Mouse (Mus musculus): ENCODE data around the gene Notch3. TPM values are rescaled to one million over a fixed set of nuclear protein-coding genes. Genes with fewer than 3 reads are reported as not detected.
"Not testable (repeated sequence)": the region's sequence is repeated elsewhere in the genome, so short reads cannot be mapped to it uniquely, and the experiment has no call there.

Gene Notch3
- total and polyA plus RNA-seq, 2 experiments from 2014 or later, result 3.3 to 22.5 TPM

DNA sequence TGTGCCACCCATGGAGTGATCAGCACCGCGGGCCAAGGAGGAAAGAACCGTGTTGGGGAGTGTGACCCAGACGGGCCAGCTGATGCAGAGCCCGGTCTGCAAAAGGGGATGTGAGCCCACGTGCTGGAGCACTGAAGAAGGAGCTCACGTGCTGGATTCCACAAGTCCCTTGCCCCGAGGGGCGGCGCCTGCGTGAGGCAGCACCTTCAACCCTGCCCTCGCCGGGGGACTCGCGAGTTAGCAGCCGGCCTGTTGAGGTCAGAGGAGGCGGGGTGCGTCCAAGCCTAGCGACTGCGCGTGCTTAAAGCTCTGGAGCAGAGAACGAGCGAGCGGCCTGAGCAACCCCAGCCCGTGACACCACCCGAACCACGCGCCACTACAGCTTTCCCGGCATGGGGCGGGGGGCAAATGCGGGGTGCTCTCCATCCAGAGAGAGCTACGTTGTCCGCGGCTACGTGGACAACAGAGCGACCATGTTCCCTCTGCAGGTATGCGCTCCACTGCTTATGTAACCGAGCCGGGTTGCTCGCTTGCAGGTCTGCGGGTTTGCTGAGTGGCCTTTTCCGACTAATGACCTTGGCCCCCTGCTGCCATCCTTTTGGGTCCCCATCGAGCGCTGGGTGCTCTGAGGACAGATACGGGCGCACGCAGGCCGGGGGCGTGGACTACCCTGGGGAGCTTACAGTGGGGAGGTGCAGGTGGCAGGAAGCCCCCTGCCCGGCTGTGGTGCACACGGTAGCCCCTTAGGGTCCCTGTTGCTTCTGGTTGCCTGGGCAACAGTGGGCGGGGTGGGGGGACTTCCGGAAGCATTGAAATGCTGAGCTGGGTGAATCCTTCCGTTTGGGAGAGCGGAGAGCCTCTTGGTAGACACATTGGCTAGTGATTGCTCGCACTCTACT, 52.9 kb downstream of the Notch3 start:
- Histone ChIP-seq H3K4me3 (ENCODE audit: low read depth, low read length) (peak overlapping the region; percentile 48), H3K4me2 (ENCODE audit: low read depth) (peak overlapping the region; percentile 98), H3K4me1 (ENCODE audit: insufficient read depth) (peaks cover 12% of the 10 kb centered on the region), H3K27ac (ENCODE audit: low read depth, low read length) (no peak overlapping the region), H3K27me3 (ENCODE audit: insufficient read depth, low read length) (no peaks in the 10 kb centered on the region), H3K9me3 (ENCODE audit: low read length) (no peaks in the 10 kb centered on the region), H3K9ac (peak overlapping the region; percentile 60), H3K36me3 (ENCODE audit: insufficient read depth) (no peaks in the 10 kb centered on the region)
- 3% methylated on average over 56 of the region's 56 CpGs for WGBS
- ATAC-seq (peak; percentile 74), DNase-seq (peak; percentile 76)
- no peak for TF ChIP-seq CTCF (IDR thresholded peaks at IDR 0.05; ENCODE audit: low read depth)

DNA sequence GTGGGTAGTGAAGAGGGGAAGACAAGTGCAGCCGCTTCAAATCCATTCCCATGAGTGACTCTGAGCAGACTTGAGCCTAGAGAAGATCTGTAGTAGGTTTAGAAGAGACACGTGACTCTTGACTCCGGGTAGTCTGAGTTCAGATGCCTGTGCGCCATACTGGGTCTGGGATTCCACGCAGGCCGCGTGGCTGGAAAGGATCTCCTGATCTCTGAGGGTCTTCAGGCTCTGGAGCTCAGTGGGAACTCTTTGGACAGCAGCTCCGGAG, 53.5 kb downstream of the Notch3 start:
- Histone ChIP-seq H3K9ac (0 out of 2 replicates have a peak overlapping the region, but pooled peaks have one; percentile 60), H3K4me2 (ENCODE audit: low read depth) (peak overlapping the region; percentile 98), H3K4me3 (ENCODE audit: low read depth, low read length) (peak overlapping the region; percentile 48), H3K27me3 (ENCODE audit: insufficient read depth, low read length) (no peaks in the 10 kb centered on the region), H3K27ac (ENCODE audit: low read depth, low read length) (no peak overlapping the region), H3K9me3 (ENCODE audit: low read length) (no peaks in the 10 kb centered on the region), H3K4me1 (ENCODE audit: insufficient read depth) (peaks cover 12% of the 10 kb centered on the region), H3K36me3 (ENCODE audit: insufficient read depth) (no peaks in the 10 kb centered on the region)
- peak; percentile 40; the same call in 1 of the 2 replicates for ATAC-seq
- WGBS, result 6% methylated on average over 8 of the region's 8 CpGs
- peak; percentile 35 for DNase-seq
- no peak for TF ChIP-seq CTCF (IDR thresholded peaks at IDR 0.05; ENCODE audit: low read depth)

DNA sequence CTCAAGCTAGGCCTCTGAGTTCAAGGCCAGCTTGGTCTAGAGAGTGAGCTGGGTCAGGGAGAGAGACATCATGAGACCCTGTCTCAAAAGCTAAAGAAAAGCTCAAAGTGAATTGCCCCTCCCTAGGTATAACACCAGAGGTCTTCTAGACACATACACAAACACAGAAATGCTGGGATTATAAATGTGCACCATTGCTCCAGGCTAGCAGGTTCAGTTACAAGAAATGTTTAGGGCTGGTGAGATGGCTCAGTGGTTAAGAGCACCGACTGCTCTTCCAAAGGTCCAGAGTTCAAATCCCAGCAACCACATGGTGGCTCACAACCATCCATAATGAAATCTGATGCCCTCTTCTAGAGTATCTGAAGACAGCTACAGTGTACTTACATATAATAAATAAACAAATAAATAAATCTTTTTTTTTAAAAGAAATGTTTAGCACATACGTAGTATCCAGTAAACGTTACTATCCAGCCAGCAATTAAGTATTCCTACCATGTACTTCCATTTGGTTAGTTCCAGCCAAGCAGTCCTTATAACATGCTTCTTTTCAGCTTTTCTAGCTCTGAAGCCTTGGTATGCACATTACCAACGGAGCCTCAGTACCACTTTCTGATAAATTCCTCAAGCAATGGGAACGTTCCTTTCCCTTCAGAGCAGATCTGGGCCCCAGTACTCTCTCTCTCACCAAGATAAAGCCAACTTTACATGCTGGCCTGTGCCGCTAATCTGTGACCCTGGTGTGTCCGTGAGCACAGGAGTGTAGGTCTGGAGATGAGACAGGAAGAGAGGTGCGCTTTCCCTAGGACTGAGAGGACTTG, 54.0 kb downstream of the Notch3 start:
- H3K4me3 ChIP-seq (ENCODE audit: low read depth, low read length), result no peak overlapping the region
- 63% methylated on average over 8 of the region's 8 CpGs for WGBS

DNA sequence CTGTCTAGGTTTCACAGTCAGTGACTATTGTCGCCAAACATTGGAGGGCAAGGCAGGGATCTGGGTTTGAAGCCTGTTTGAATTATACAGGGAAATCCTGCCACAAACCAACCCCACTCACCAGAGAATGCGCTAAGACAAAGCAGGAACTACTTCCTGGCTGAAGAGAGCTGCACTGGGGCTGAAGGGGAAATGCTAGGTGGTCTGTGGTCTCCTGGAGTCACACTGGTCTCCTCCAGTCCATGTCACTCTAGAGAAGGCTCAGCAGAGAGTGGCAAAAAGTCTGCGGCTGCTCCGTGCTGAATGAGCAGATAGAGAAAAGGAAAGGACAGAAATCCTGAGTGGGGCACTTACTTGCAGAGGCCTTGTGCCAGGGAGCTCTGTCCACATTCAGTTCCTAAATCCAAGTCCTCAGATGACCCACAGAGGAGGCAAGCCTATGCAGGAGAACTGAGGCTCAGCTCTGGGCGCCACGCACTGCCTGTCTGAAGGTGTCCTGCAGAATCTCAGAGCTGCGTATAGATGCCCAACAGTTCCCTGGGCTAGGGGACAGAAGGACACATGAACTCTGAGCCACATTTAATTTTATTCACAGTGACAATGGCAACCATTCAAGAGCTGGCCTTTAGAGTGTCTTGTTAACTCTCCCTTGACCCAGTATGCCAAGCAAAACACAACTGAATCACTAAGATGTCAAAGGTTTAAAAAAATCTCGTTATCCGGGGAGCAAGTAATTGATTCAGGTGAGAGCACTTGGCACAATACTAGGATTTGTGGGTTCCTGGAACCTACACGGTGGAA, 55.5 kb downstream of the Notch3 start:
- WGBS, result 65% methylated on average over 10 of the region's 10 CpGs
- DNase-seq, result no peak
- Histone ChIP-seq H3K27ac (ENCODE audit: low read depth, low read length) (no peak overlapping the region), H3K36me3 (ENCODE audit: insufficient read depth) (no peaks in the 10 kb centered on the region), H3K4me1 (ENCODE audit: insufficient read depth) (peaks cover 6% of the 10 kb centered on the region; the same call in 1 of the 2 replicates), H3K9ac (no peak overlapping the region), H3K4me3 (ENCODE audit: low read depth, low read length) (no peak overlapping the region), H3K9me3 (ENCODE audit: low read length) (no peaks in the 10 kb centered on the region), H3K27me3 (ENCODE audit: insufficient read depth, low read length) (no peaks in the 10 kb centered on the region), H3K4me2 (ENCODE audit: low read depth) (no peak overlapping the region)
- no peak for TF ChIP-seq CTCF (IDR thresholded peaks at IDR 0.05; ENCODE audit: low read depth)
- ATAC-seq, result no peak

More for the DNA sequence above, 54.0 kb downstream of the Notch3 start:
- no peak for ATAC-seq
- Histone ChIP-seq H3K4me2 (ENCODE audit: low read depth) (0 out of 2 replicates have a peak overlapping the region, but pooled peaks have one; percentile 98), H3K9me3 (ENCODE audit: low read length) (no peaks in the 10 kb centered on the region), H3K9ac (no peak overlapping the region), H3K27me3 (ENCODE audit: insufficient read depth, low read length) (no peaks in the 10 kb centered on the region), H3K4me1 (ENCODE audit: insufficient read depth) (peaks cover 12% of the 10 kb centered on the region), H3K36me3 (ENCODE audit: insufficient read depth) (no peaks in the 10 kb centered on the region), H3K27ac (ENCODE audit: low read depth, low read length) (no peak overlapping the region)
- no peak for DNase-seq
- TF ChIP-seq CTCF (IDR thresholded peaks at IDR 0.05; ENCODE audit: low read depth), result no peak

DNA sequence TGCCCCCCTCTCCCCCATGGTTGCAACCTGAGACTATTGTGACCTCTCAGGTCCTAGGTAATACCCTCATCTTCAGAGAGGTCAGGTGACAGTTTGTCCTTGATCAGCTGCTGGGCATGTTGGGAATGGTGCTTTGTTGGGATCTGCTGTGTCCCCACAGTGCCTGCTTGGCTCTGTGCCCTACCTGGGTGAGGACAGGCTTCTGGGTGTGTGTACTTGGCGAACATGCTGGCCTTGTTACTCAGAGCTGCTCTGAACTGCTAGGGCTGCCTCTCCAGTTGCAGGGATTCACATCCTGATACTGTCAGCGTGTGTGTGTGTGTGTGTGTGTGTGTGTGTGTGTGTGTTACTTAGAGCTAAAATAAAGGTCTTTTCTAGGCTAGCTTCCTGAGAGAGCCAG, 56.2 kb downstream of the Notch3 start:
- Histone ChIP-seq H3K27ac (ENCODE audit: low read depth, low read length) (no peak overlapping the region), H3K36me3 (ENCODE audit: insufficient read depth) (no peaks in the 10 kb centered on the region), H3K27me3 (ENCODE audit: insufficient read depth, low read length) (no peaks in the 10 kb centered on the region), H3K9me3 (ENCODE audit: low read length) (no peaks in the 10 kb centered on the region), H3K9ac (no peak overlapping the region), H3K4me1 (ENCODE audit: insufficient read depth) (peaks cover 6% of the 10 kb centered on the region; the same call in 1 of the 2 replicates), H3K4me3 (ENCODE audit: low read depth, low read length) (no peak overlapping the region), H3K4me2 (ENCODE audit: low read depth) (no peak overlapping the region)
- DNase-seq (no peak), ATAC-seq (no peak)
- no peak for TF ChIP-seq CTCF (IDR thresholded peaks at IDR 0.05; ENCODE audit: low read depth)
- WGBS, result 52% methylated on average over 2 of the region's 2 CpGs

- H3K4me2 ChIP-seq (ENCODE audit: low read depth), result no peak overlapping the region
- 65% methylated on average over 6 of the region's 6 CpGs for WGBS
- TF ChIP-seq CTCF (IDR thresholded peaks at IDR 0.05; ENCODE audit: low read depth), result no peak
Observed at GRCm38 (mm10) chr17:32109201-32109940, 57.3 kb downstream of the Notch3 start.

GRCm38 (mm10) chr17:32108320-32109011, 58.2 kb downstream of the Notch3 start:
- H3K9me3 ChIP-seq (ENCODE audit: low read length); DNase-seq; H3K4me2 ChIP-seq (ENCODE audit: low read depth); H3K4me3 ChIP-seq (ENCODE audit: low read depth, low read length); ATAC-seq; H3K27ac ChIP-seq (ENCODE audit: low read depth, low read length); H3K9ac ChIP-seq; H3K4me1 ChIP-seq (ENCODE audit: insufficient read depth); H3K27me3 ChIP-seq (ENCODE audit: insufficient read depth, low read length); H3K36me3 ChIP-seq (ENCODE audit: insufficient read depth): not testable (repeated sequence)
- WGBS, result 88% methylated on average over 5 of the region's 5 CpGs

More at GRCm38 (mm10) chr17:32109201-32109940, 57.3 kb downstream of the Notch3 start:
- H3K36me3 ChIP-seq (ENCODE audit: insufficient read depth), result no peaks in the 10 kb centered on the region
- H3K4me1 ChIP-seq (ENCODE audit: insufficient read depth), result peaks cover 4% of the 10 kb centered on the region; the same call in 1 of the 2 replicates
- H3K9ac ChIP-seq, result no peak overlapping the region
- H3K27me3 ChIP-seq (ENCODE audit: insufficient read depth, low read length), result no peaks in the 10 kb centered on the region
- ATAC-seq (no peak), DNase-seq (no peak)
- no peaks in the 10 kb centered on the region for H3K9me3 ChIP-seq (ENCODE audit: low read length)
- no peak overlapping the region for H3K27ac ChIP-seq (ENCODE audit: low read depth, low read length)
- no peak overlapping the region for H3K4me3 ChIP-seq (ENCODE audit: low read depth, low read length)

Data from forebrain, postnatal 0 days (tissue).